Mouse (Mus musculus): ENCODE measurements around the gene Folr1.

The Folr1 gene

GRCm38 (mm10) chr7:101868241-101869162, 2.1 kb downstream of the Folr1 start:
- CTCF ChIA-PET: no interaction called here

- CTCF ChIA-PET: no interaction called here
Observed at GRCm38 (mm10) chr7:101867482-101867881, 3.1 kb downstream of the Folr1 start.

GRCm38 (mm10) chr7:101866491-101867265, 3.9 kb downstream of the Folr1 start:
- CTCF ChIA-PET: no interaction called here

- CTCF ChIA-PET: interaction anchor here (0.6 kb wide), 1 partner anchor 1874 kb away, joined by 3 read pairs; no protein-coding TSS in a partner anchor
Observed at GRCm38 (mm10) chr7:101863415-101863814, 7.2 kb downstream of the Folr1 start, which contains the start of gene Anapc15. Gene Anapc15, plus strand, starts transcription at chr7:101863715.

- CTCF ChIA-PET: no interaction called here
Observed at GRCm38 (mm10) chr7:101862291-101862690, 8.3 kb downstream of the Folr1 start.

GRCm38 (mm10) chr7:101860978-101861377, 9.6 kb downstream of the Folr1 start:
- CTCF ChIA-PET: no interaction called here

GRCm38 (mm10) chr7:101858362-101858761, 12.2 kb downstream of the Folr1 start:
- CTCF ChIA-PET: no interaction called here

- CTCF ChIA-PET: no interaction called here
Observed at GRCm38 (mm10) chr7:101857094-101857493, 13.5 kb downstream of the Folr1 start, which contains the start of gene Folr2. Gene Folr2, minus strand, starts transcription at chr7:101857194.

- CTCF ChIA-PET: no interaction called here
Observed at GRCm38 (mm10) chr7:101853816-101854215, 16.8 kb downstream of the Folr1 start.

- CTCF ChIA-PET: no interaction called here
Observed at GRCm38 (mm10) chr7:101852846-101853245, 17.7 kb downstream of the Folr1 start.

- CTCF ChIA-PET: interaction anchor here (0.7 kb wide), 2 partner anchors 40 to 113 kb away, joined by 4 to 6 read pairs; no protein-coding TSS in a partner anchor
Observed at GRCm38 (mm10) chr7:101851689-101852088, 18.9 kb downstream of the Folr1 start.

GRCm38 (mm10) chr7:101847934-101848333, 22.7 kb downstream of the Folr1 start:
- CTCF ChIA-PET: interaction anchor here (1.1 kb wide), 1 partner anchor 12 kb away, joined by 3 read pairs; no protein-coding TSS in a partner anchor

- CTCF ChIA-PET: no interaction called here
Observed at GRCm38 (mm10) chr7:101844186-101844585, 26.4 kb downstream of the Folr1 start.

GRCm38 (mm10) chr7:101837606-101838471, 32.7 kb downstream of the Folr1 start, which contains the start of gene Inppl1:
Gene Inppl1, minus strand, starts transcription at chr7:101838229.
- CTCF ChIA-PET: interaction anchor here (0.6 kb wide), 1 partner anchor 133 kb away, joined by 4 read pairs; no protein-coding TSS in a partner anchor

- CTCF ChIA-PET: no interaction called here
Observed at GRCm38 (mm10) chr7:101837154-101837605, 33.4 kb downstream of the Folr1 start.

GRCm38 (mm10) chr7:101836271-101837153, 34.1 kb downstream of the Folr1 start:
- CTCF ChIA-PET: interaction anchor here (1.0 kb wide), 1 partner anchor 12 kb away, joined by 3 read pairs; no protein-coding TSS in a partner anchor

GRCm38 (mm10) chr7:101835457-101836109, 35.0 kb downstream of the Folr1 start:
- CTCF ChIA-PET: interaction anchor here (1.0 kb wide), 1 partner anchor 13 kb away, joined by 3 read pairs; no protein-coding TSS in a partner anchor

- CTCF ChIA-PET: interaction anchor here (0.5 to 0.6 kb wide), 2 partner anchors 43 to 1197 kb away, joined by 3 to 5 read pairs; no protein-coding TSS in a partner anchor
Observed at GRCm38 (mm10) chr7:101834903-101835302, 35.7 kb downstream of the Folr1 start.

GRCm38 (mm10) chr7:101833916-101834584, 36.5 kb downstream of the Folr1 start:
- CTCF ChIA-PET: interaction anchor here (0.5 to 0.6 kb wide), 2 partner anchors 44 to 1196 kb away, joined by 3 to 5 read pairs; no protein-coding TSS in a partner anchor
